Comparison of ENCODE assay signal across 25 mouse cellular contexts in genomic region chr16:94038986-94039341, GRCm38 (mm10). TPM values are rescaled to one million over a fixed set of nuclear protein-coding genes. Genes with fewer than 3 reads are reported as not detected.
"Had no signal": no experiment of that assay in that cellular context is flagged by ENCODE, and none has a peak within 500 bp of the region (broad histone marks: within the 10 kb centered on the region; RNA-seq: fewer than 3 reads in every experiment).

No protein-coding gene starts in this region.

- H3K9me3 ChIP-seq: heart, embryonic 13.5 days; heart, embryonic 15.5 days; hindbrain, embryonic 13.5 days; hindbrain, embryonic 15.5 days; kidney, embryonic 15.5 days; limb, embryonic 13.5 days; limb, embryonic 15.5 days; liver, embryonic 12.5 days had no signal

- H3K9ac ChIP-seq: heart, embryonic 13.5 days; heart, embryonic 15.5 days; hindbrain, embryonic 13.5 days; hindbrain, embryonic 15.5 days; kidney, embryonic 15.5 days; limb, embryonic 13.5 days; limb, embryonic 15.5 days; liver, embryonic 12.5 days had no signal

- H3K36me3 ChIP-seq: heart, embryonic 13.5 days; heart, embryonic 15.5 days; hindbrain, embryonic 13.5 days; hindbrain, embryonic 15.5 days; kidney, embryonic 15.5 days; limb, embryonic 13.5 days; limb, embryonic 15.5 days; liver, embryonic 12.5 days had no signal

- ATAC-seq: liver, embryonic 12.5 days had no signal

- H3K27ac ChIP-seq: gastrocnemius, adult 2 months; heart, adult 2 months; heart, embryonic 13.5 days; heart, embryonic 15.5 days; hindbrain, embryonic 13.5 days; hindbrain, embryonic 15.5 days; hindbrain, postnatal 0 days; kidney, embryonic 15.5 days; kidney, postnatal 0 days; limb, embryonic 13.5 days; limb, embryonic 15.5 days; liver, embryonic 12.5 days had no signal

- H3K4me3 ChIP-seq: gastrocnemius, adult 2 months; heart, adult 2 months; heart, embryonic 13.5 days; heart, embryonic 15.5 days; hindbrain, embryonic 13.5 days; hindbrain, embryonic 15.5 days; kidney, embryonic 15.5 days; limb, embryonic 13.5 days; limb, embryonic 15.5 days; liver, embryonic 12.5 days had no signal

- DNase-seq: gastrocnemius, postnatal 36 days; kidney, adult 2 months; kidney, adult 9 months; kidney, postnatal 14 days; kidney, postnatal 36 days; layer of hippocampus, adult 9-11 months had no signal

- H3K4me2 ChIP-seq: heart, embryonic 11.5 days; heart, embryonic 13.5 days; heart, embryonic 15.5 days; hindbrain, embryonic 13.5 days; hindbrain, embryonic 15.5 days; kidney, embryonic 15.5 days; limb, embryonic 13.5 days; limb, embryonic 15.5 days; liver, embryonic 12.5 days had no signal

- H3K4me1 ChIP-seq: liver, embryonic 12.5 days had no signal

RNA-seq across cellular contexts. Expression of gene Cldn14, which starts 30.3 kb away (rescaled TPM):
- polyA plus RNA-seq: heart, adult 2 months; heart, embryonic 13.5 days; heart, embryonic 15.5 days; hindbrain, embryonic 11.5 days; hindbrain, embryonic 13.5 days; hindbrain, embryonic 15.5 days; limb, embryonic 11.5 days; limb, embryonic 13.5 days; limb, embryonic 15.5 days had no signal

RNA-seq across cellular contexts. Expression of gene Sim2, which starts 45.8 kb away (rescaled TPM):
- polyA plus RNA-seq: hindbrain, embryonic 13.5 days; hindbrain, postnatal 0 days; intestine, embryonic 14.5 days; intestine, embryonic 16.5 days; large intestine, adult 2 months; liver, adult 2 months; liver, embryonic 12.5 days had no signal
